Comparison of ENCODE assay signal across 8 mouse cellular contexts in the genomic region with DNA sequence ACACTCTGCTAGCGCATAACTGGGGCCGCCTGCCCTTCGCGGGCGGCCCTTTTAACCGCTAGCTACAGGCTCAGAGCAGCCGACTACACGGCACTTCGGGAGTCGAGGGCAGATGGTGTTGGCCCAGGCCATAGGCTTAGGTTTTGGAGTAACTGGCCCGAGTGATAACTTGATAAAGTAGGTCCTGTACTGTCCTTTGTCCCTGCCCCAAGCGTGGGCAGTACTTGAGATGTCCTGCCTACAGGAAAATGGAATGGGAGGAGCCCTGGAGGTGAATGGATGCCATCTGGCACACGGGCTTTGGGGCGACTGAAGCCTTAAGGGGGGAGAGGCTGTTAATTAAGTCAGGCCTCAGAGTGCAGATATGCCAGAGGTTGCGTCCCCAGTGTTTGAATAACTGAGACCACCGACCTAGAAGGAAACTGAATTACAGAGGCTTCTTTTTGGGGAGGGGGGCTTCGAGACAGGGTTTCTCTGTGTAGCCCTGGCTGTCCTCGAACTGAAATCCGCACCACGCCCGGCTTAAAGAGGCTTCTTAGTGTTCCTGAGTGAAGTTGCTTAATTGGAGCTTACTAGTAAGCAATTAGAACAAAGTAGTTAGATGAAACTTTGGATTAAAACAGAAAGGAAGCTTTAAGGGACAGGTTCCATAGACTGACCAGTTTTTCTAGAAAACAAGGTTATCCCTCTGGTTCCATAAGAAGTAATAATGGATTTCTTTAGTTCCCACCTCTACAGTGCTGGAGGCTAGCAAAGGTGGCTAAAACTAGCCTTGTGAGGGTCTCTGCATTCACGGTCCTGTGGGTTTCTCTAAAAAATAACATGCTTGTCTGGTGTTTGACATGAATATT. TPM values are rescaled to one million over a fixed set of nuclear protein-coding genes. Genes with fewer than 3 reads are reported as not detected.
DNase-seq lines count a peak whose midpoint lies in the region; ATAC-seq lines count a peak whose summit lies in the region.

No protein-coding gene starts in this region.

- peak overlapping the region; percentile 70 for H3K4me3 ChIP-seq in hindbrain, embryonic 13.5 days

- peak overlapping the region; percentile 98 for H3K27ac ChIP-seq in hindbrain, embryonic 13.5 days

- peak; percentile 84 to 92 for DNase-seq in adrenal gland, adult (ENCODE audit: inconsistent age in 2 of 2, low spot score in 1 of 2)
- DNase-seq in cerebellum, postnatal 25 days = peak; percentile 67 to 72
- peak; percentile 35 to 49 for DNase-seq in frontal cortex, postnatal 36 days (ENCODE audit: low spot score in 2 of 2)
- DNase-seq in layer of hippocampus, postnatal 36 days = peak; percentile 41 to 47
- DNase-seq in lung, postnatal 25 days (ENCODE audit: low spot score) = peak; percentile 72
- peak; percentile 52 for DNase-seq in retina, postnatal 7 days (ENCODE audit: low read depth, low spot score)
- DNase-seq in yolk sac, embryonic 10.5 days (ENCODE audit: low spot score) = peak; percentile 75

- H3K9ac ChIP-seq in hindbrain, embryonic 13.5 days = peak overlapping the region; percentile 100

- peak; percentile 80 for ATAC-seq in hindbrain, embryonic 13.5 days (ENCODE audit: low FRiP score)

- peak overlapping the region; percentile 77 for H3K4me2 ChIP-seq in hindbrain, embryonic 13.5 days

- peaks cover 7% of the 10 kb centered on the region for H3K36me3 ChIP-seq in hindbrain, embryonic 13.5 days

- 2% methylated on average over 22 of the region's 22 CpGs for WGBS in hindbrain, embryonic 13.5 days

- H3K4me1 ChIP-seq in hindbrain, embryonic 13.5 days (replicated peaks) = peaks cover 9% of the 10 kb centered on the region

- no peaks in the 10 kb centered on the region for H3K9me3 ChIP-seq in hindbrain, embryonic 13.5 days

- H3K27me3 ChIP-seq in hindbrain, embryonic 13.5 days = no peaks in the 10 kb centered on the region

RNA-seq across cellular contexts. Expression of gene Ern1, which starts 13.9 kb away (rescaled TPM):
- 5.9 and 6.1 TPM in 2 replicates for polyA plus RNA-seq in hindbrain, embryonic 13.5 days (2015; fragmentation: Nextera tagmentation; extraction: Ambion mirVana)
- total RNA-seq in layer of hippocampus, postnatal 36 days (2021) = 10 to 100 TPM in 1 of 2 experiments, 1 to 10 TPM in 1; 9.5 to 10.5 TPM

Comparison
In these comparisons a context has a peak if more than half of its experiments do, and no peak if none do; other contexts are left out.
1. Peak in every context shown above with its lines: DNase-seq, ATAC-seq, H3K4me3 ChIP-seq and H3K27ac ChIP-seq.